Mouse (Mus musculus) lung, embryonic 16.5 days (tissue): ENCODE results near the gene Gcsh. TPM values are rescaled to one million over a fixed set of nuclear protein-coding genes. Genes with fewer than 3 reads are reported as not detected.

Source experiments
- ATAC-seq: fragments of 200-750 bp; cut with Nextera tagmentation; 2 replicates; pipeline ENCODE4 v1.8.0; 2017; ENCODE audit warnings: low read depth, mild to moderate bottlenecking, moderate library complexity
- H3K27ac ChIP-seq: fragments of 300-500 bp; sonication (generic); 2 replicates; pipeline ENCODE4 v1.5.1; 2014; ENCODE audit warnings: mild to moderate bottlenecking, control low read depth, low read length
- H3K27me3 ChIP-seq: fragments of 300-500 bp; sonication (generic); 2 replicates; pipeline ENCODE4 v1.6.1; 2014; ENCODE audit warnings: low read depth, low read length, mixed read lengths; ENCODE audit not compliant: control insufficient read depth, insufficient read depth
- H3K36me3 ChIP-seq: fragments of 300-500 bp; sonication (generic); 2 replicates; pipeline ENCODE4 v1.6.1; 2014; ENCODE audit warnings: low read length; ENCODE audit not compliant: control insufficient read depth, insufficient read depth
- H3K4me1 ChIP-seq: fragments of 300-500 bp; sonication (generic); replicated peaks from 2 replicates; pipeline ENCODE4 v1.6.1; 2014; ENCODE audit warnings: low read length, mixed read lengths; ENCODE audit not compliant: control insufficient read depth, insufficient read depth
- H3K4me2 ChIP-seq: fragments of 300-500 bp; sonication (generic); 2 replicates; pipeline ENCODE4 v1.6.1; 2014; ENCODE audit warnings: low read depth, low read length, control low read depth
- H3K4me3 ChIP-seq: fragments of 300-500 bp; sonication (generic); 2 replicates; pipeline ENCODE4 v1.5.1; 2014; ENCODE audit warnings: mild to moderate bottlenecking, low read length, control low read depth
- H3K9ac ChIP-seq: fragments of 300-500 bp; sonication (generic); 2 replicates; pipeline ENCODE4 v1.6.1; 2014; ENCODE audit warnings: low read length, control low read depth
- H3K9me3 ChIP-seq: fragments of 300-500 bp; sonication (generic); 2 replicates; pipeline ENCODE4 v1.6.1; 2016; ENCODE audit warnings: low read length; ENCODE audit not compliant: control insufficient read depth
- WGBS: fragments of 180-500 bp; shearing (Covaris S2); extraction: QIAGEN DNeasy Blood & Tissue Kit; methylation state at CpG from one replicate; pipeline ENCODE4 v1.1.7; 2014; 5-methylcytosine and 5-hydroxymethylcytosine counted together
- polyA plus RNA-seq: library from polyadenylated mRNA; unstranded; fragments of >200 nt; fragmentation: Nextera tagmentation; extraction: Ambion mirVana; gene quantifications from 2 replicates; pipeline ENCODE4 v1.2.1, GENCODE M21; 2015

Gene Gcsh
- polyA plus RNA-seq, 1 experiment from 2014 or later, result 92.2 TPM

GRCm38 (mm10) chr8:116951369-116951768 is 42.0 kb downstream of the Gcsh start:
- peaks cover 20% of the 10 kb centered on the region for H3K4me1 ChIP-seq
- no peak overlapping the region for H3K4me3 ChIP-seq
- 35% methylated on average over 5 of the region's 5 CpGs for WGBS
- peak; percentile 90 for ATAC-seq
- H3K4me2 ChIP-seq, result no peak overlapping the region
- H3K9ac ChIP-seq, result no peak overlapping the region
- H3K27me3 ChIP-seq, result no peaks in the 10 kb centered on the region
- peaks cover 23% of the 10 kb centered on the region for H3K36me3 ChIP-seq
- no peaks in the 10 kb centered on the region for H3K9me3 ChIP-seq
- peak overlapping the region; percentile 90 for H3K27ac ChIP-seq

- ATAC-seq, result no peak
- Histone ChIP-seq H3K4me3 (no peak overlapping the region), H3K9me3 (no peaks in the 10 kb centered on the region), H3K27me3 (no peaks in the 10 kb centered on the region), H3K27ac (peak overlapping the region; percentile 36), H3K9ac (no peak overlapping the region), H3K4me2 (no peak overlapping the region), H3K36me3 (no peaks in the 10 kb centered on the region), H3K4me1 (peaks cover 42% of the 10 kb centered on the region)
- WGBS, result 72% methylated on average over 7 of the region's 7 CpGs
Measured at GRCm38 (mm10) chr8:116947589-116947988, 45.7 kb downstream of the Gcsh start.

DNA sequence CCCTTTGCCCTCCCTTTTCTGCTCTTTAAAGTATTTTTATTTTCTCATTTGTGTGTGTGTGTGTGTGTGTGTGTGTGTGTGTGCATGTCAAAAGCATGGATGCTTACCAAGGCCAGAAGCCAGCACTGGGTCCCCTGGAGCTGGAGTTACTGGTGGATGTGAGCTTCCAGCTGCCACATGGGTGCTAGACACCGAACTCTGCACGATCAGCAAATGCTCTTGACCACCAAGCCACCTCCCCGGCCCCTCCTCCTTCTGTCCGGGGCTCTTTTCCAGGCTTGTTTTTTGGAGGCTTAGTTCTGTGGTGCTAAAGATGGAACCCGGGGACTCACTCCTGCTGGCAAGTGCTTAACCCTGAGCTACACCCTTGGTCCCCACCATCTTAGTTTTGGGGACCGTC is 46.5 kb downstream of the Gcsh start:
- Histone ChIP-seq H3K27me3 (no peaks in the 10 kb centered on the region), H3K9ac (no peak overlapping the region), H3K4me2 (peak overlapping the region; percentile 35), H3K36me3 (no peaks in the 10 kb centered on the region), H3K4me3 (0 out of 2 replicates have a peak overlapping the region, but pooled peaks have one; percentile 0), H3K4me1 (peaks cover 38% of the 10 kb centered on the region), H3K9me3 (no peaks in the 10 kb centered on the region), H3K27ac (peak overlapping the region; percentile 33; the same call in 1 of the 2 replicates)
- WGBS, result 70% methylated on average over 6 of the region's 6 CpGs
- no peak for ATAC-seq

DNA sequence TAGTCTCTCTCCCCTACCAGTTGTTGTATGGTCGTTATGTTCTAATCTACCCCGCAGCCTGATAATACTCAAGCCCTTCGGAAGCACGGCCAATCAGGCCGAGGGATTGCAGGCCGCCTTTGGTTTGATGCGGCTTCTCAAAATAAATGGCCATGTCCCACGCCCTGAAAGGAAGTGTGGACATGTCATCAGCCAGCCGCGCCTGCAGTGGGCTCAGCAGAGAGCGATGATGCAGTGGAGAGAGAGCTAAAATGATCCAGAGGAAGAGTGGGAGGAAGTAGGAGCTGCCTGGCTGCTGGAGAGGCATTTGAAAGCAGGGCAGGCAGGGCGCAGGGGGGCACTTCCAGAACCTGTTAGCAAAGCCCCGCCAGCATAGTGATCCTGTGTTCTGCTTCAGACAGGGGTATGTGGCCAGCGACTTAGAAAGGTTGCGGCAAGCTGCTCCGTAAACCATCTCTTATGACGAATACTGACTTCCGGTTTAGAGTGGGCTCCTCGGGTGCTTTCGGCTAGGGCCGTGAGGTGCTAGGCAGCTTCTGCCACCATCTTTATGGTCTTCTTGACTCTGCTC is 47.0 kb downstream of the Gcsh start:
- H3K9ac ChIP-seq, result no peak overlapping the region
- 56% methylated on average over 21 of the region's 21 CpGs for WGBS
- no peaks in the 10 kb centered on the region for H3K9me3 ChIP-seq
- H3K36me3 ChIP-seq, result no peaks in the 10 kb centered on the region
- ATAC-seq, result no peak
- H3K27me3 ChIP-seq, result no peaks in the 10 kb centered on the region
- H3K4me1 ChIP-seq, result peaks cover 36% of the 10 kb centered on the region
- peak overlapping the region; percentile 35 for H3K4me2 ChIP-seq
- H3K4me3 ChIP-seq, result peak overlapping the region; percentile 0; the same call in 1 of the 2 replicates
- H3K27ac ChIP-seq, result peak overlapping the region; percentile 33; the same call in 1 of the 2 replicates

DNA sequence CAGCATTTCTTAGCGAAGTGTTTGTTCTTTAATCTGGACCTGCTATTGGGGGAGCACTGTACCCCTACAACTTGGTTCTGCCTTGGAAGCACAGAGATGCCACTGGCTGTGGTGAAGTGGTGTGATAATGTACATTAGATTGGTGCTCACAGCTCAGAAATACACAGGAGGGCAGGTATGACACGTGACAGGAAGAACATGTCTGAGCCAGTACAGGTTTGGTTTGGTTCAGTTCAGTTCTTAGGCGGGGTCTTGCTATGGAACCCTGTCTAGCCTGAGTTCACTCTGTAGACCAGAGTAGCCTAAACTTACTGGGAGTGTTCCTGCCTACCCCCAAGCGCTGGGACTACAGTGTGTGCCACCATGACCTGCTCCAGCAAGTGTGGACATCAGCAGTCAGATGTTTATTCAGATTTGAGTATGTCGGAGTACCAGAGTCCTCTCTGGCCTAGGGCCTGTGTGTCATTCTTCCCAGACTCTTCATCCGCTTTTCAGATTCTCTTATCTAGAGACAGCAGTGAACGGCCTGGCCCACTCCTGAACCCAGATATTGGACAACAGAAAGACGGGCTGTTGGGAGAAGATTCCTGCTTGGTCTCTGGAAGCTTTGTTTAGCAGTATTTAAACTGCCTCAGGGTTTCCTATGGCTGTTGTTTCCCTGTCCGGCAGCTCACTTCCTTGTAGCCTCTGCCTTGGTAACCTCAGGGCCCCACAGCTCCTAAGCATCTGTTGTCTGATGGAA is 48.0 kb downstream of the Gcsh start:
- H3K9me3 ChIP-seq, result no peaks in the 10 kb centered on the region
- H3K27me3 ChIP-seq, result no peaks in the 10 kb centered on the region
- H3K27ac ChIP-seq, result no peak overlapping the region
- no peaks in the 10 kb centered on the region for H3K36me3 ChIP-seq
- H3K4me1 ChIP-seq, result peaks cover 31% of the 10 kb centered on the region
- 80% methylated on average over 9 of the region's 9 CpGs for WGBS
- ATAC-seq, result no peak
- no peak overlapping the region for H3K4me3 ChIP-seq
- no peak overlapping the region; the same call in 1 of the 2 replicates for H3K9ac ChIP-seq
- no peak overlapping the region for H3K4me2 ChIP-seq

DNA sequence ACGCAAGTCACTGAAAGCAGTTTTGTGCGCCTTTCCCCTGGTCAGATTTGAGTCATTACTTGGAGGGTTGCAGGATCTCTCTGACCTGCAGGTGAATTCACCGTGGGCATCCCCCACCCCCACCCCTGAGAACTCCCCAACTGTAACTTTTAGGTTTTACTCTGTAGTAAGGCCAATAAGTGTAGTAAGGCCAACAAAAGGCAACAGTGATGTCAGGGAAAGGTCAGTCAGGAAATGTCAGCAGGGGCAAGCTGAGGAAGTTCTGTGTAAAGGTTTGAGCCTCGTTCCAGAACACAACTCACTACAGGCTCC is 49.0 kb downstream of the Gcsh start:
- Histone ChIP-seq H3K9me3 (no peaks in the 10 kb centered on the region), H3K4me2 (peak overlapping the region; percentile 93), H3K27ac (no peak overlapping the region), H3K9ac (peak overlapping the region; percentile 85), H3K4me3 (peak overlapping the region; percentile 80), H3K27me3 (no peaks in the 10 kb centered on the region), H3K4me1 (peaks cover 31% of the 10 kb centered on the region), H3K36me3 (no peaks in the 10 kb centered on the region)
- no peak for ATAC-seq
- WGBS, result 12% methylated on average over 4 of the region's 4 CpGs

- under 1% methylated on average over 62 of the region's 62 CpGs for WGBS
- Histone ChIP-seq H3K4me1 (peaks cover 31% of the 10 kb centered on the region), H3K27me3 (no peaks in the 10 kb centered on the region), H3K36me3 (no peaks in the 10 kb centered on the region), H3K4me3 (peak overlapping the region; percentile 80), H3K4me2 (peak overlapping the region; percentile 93), H3K27ac (peak overlapping the region; percentile 32), H3K9ac (peak overlapping the region; percentile 85), H3K9me3 (no peaks in the 10 kb centered on the region)
- peak; percentile 56 for ATAC-seq
Measured at GRCm38 (mm10) chr8:116943555-116944384, 49.6 kb downstream of the Gcsh start.

GRCm38 (mm10) chr8:116943161-116943554 is 50.2 kb downstream of the Gcsh start, which contains the start of gene Atmin:
TSS of gene Atmin (plus strand) at chr8:116943393.
- Histone ChIP-seq H3K27ac (peak within 1 kb of the TSS; percentile 44), H3K27me3 (no peaks in the 10 kb centered on the region), H3K9me3 (no peaks in the 10 kb centered on the region), H3K36me3 (peaks cover 5% of the 10 kb centered on the region; the same call in 1 of the 2 replicates), H3K4me1 (peaks cover 31% of the 10 kb centered on the region), H3K4me2 (peak within 1 kb of the TSS; percentile 93), H3K4me3 (peak within 1 kb of the TSS; percentile 80), H3K9ac (peak within 1 kb of the TSS; percentile 85)
- peak; percentile 87 for ATAC-seq
- WGBS, result 0% methylated on average over 28 of the region's 46 CpGs
